Mouse (Mus musculus): ENCODE results near the gene Scube2. TPM values are rescaled to one million over a fixed set of nuclear protein-coding genes. Genes with fewer than 3 reads are reported as not detected.

Gene Scube2
- total and polyA plus RNA-seq, 3 experiments = not detected

DNA sequence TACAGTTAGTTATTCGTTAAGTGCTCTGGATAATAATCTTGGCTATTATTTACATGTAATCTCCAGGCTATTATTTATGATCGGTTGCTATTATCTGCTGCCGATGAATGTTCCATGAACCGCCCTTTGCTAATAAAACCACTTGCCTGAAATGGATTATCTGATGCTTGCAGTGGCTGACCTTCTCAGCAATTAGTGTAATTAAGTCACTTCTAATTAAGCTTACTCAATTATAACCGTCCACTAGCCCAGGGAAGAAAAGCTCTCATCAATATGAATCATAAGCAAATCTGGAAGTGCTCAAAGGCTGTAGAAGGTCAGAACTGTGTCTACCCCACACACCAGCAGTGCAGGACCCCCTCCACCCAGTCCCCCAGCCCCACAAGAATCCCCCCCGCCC lies 27.8 kb downstream of the Scube2 start:
- DNase-seq (ENCODE audit: extremely low read depth) = no peak
- H3K27me3 ChIP-seq (replicated peaks) = no peaks in the 10 kb centered on the region
- no peak overlapping the region for H3K27ac ChIP-seq (ENCODE audit: insufficient read depth, low read depth)
- H3K4me3 ChIP-seq (replicated peaks in 1 of 3; ENCODE audit: low read depth in 2 of 3, low read length in 2 of 3, poor library complexity in 1 of 3) = no peak overlapping the region
- H3K4me1 ChIP-seq (ENCODE audit: control insufficient read depth in 1 of 2, insufficient read depth in 2 of 2) = no peaks in the 10 kb centered on the region
- H3K9me3 ChIP-seq (replicated peaks; ENCODE audit: low read length) = no peaks in the 10 kb centered on the region
- H3K79me2 ChIP-seq (replicated peaks; ENCODE audit: control insufficient read depth, extremely low read depth, insufficient read depth, poor library complexity, severe bottlenecking) = no peaks in the 10 kb centered on the region
- dilution Hi-C loops (cut with MboI; ENCODE audit: extremely low pct_ligation_motif_present, extremely low pct_unique_long_range_greater_than_20kb, low sequenced_read_pairs) = no loop called here
- H3K4me2 ChIP-seq (ENCODE audit: insufficient read depth, low read depth, poor library complexity, severe bottlenecking) = no peak overlapping the region
- TF ChIP-seq MAFK (IDR thresholded peaks at IDR 0.05; ENCODE audit: insufficient replicate concordance, low read length) (no peak), ELF1 (IDR thresholded peaks at IDR 0.05; ENCODE audit: low read depth, low read length) (no peak), HCFC1 (IDR thresholded peaks at IDR 0.05; ENCODE audit: low read depth, low read length) (no peak), SIN3A (IDR thresholded peaks at IDR 0.05; ENCODE audit: low read length) (no peak), MAX (IDR thresholded peaks at IDR 0.05; ENCODE audit: low read length) (no peak), JUND (conservative IDR thresholded peaks at IDR 0.05; ENCODE audit: low read depth, low read length) (no peak), IRF4 (IDR thresholded peaks at IDR 0.05; ENCODE audit: low read depth, low read length) (no peak), TCF12 (IDR thresholded peaks at IDR 0.05; ENCODE audit: low read depth, low read length) (no peak), JUN (IDR thresholded peaks at IDR 0.05; ENCODE audit: insufficient read depth, low read depth, low read length) (no peak)
- no peak overlapping the region for H3K9ac ChIP-seq (ENCODE audit: insufficient read depth, low read depth)
- no peaks in the 10 kb centered on the region for H3K36me3 ChIP-seq (replicated peaks in 1 of 2; ENCODE audit: control insufficient read depth in 1 of 2, insufficient read depth in 1 of 2, low read length in 1 of 2)
- in situ Hi-C loops (cut with MboI; ENCODE audit: low pct_ligation_motif_present, low pct_unique_long_range_greater_than_20kb, low sequenced_read_pairs) = no loop called here

GRCm38 (mm10) chr7:109834894-109835293 lies 30.6 kb downstream of the Scube2 start:
- DNase-seq (ENCODE audit: extremely low read depth) = no peak
- Histone ChIP-seq H3K4me3 (replicated peaks in 1 of 3; ENCODE audit: low read depth in 2 of 3, low read length in 2 of 3, poor library complexity in 1 of 3) (no peak overlapping the region), H3K36me3 (replicated peaks in 1 of 2; ENCODE audit: control insufficient read depth in 1 of 2, insufficient read depth in 1 of 2, low read length in 1 of 2) (no peaks in the 10 kb centered on the region), H3K9ac (ENCODE audit: insufficient read depth, low read depth) (no peak overlapping the region), H3K27ac (ENCODE audit: insufficient read depth, low read depth) (no peak overlapping the region), H3K4me1 (ENCODE audit: control insufficient read depth in 1 of 2, insufficient read depth in 2 of 2) (peaks cover 2 to 6% of the 10 kb centered on the region in 2 experiments; a peak in 2 of 4 replicates), H3K27me3 (replicated peaks) (no peaks in the 10 kb centered on the region), H3K79me2 (replicated peaks; ENCODE audit: control insufficient read depth, extremely low read depth, insufficient read depth, poor library complexity, severe bottlenecking) (no peaks in the 10 kb centered on the region), H3K4me2 (ENCODE audit: insufficient read depth, low read depth, poor library complexity, severe bottlenecking) (no peak overlapping the region), H3K9me3 (replicated peaks; ENCODE audit: low read length) (no peaks in the 10 kb centered on the region)
- TF ChIP-seq SMC3 (IDR thresholded peaks at IDR 0.05; ENCODE audit: low read depth, low read length) = no peak
- no peak for TF ChIP-seq SIN3A (IDR thresholded peaks at IDR 0.05; ENCODE audit: low read length)
- TF ChIP-seq CHD2 (IDR thresholded peaks at IDR 0.05; ENCODE audit: low read length) = no peak
- no peak for TF ChIP-seq CHD1 (IDR thresholded peaks at IDR 0.05; ENCODE audit: low read depth, low read length)
- TF ChIP-seq POLR2A (IDR thresholded peaks at IDR 0.05; ENCODE audit: low read depth, low read length) = no peak
- no peak for TF ChIP-seq JUN (IDR thresholded peaks at IDR 0.05; ENCODE audit: insufficient read depth, low read depth, low read length)
- no peak for TF ChIP-seq ZC3H11A (IDR thresholded peaks at IDR 0.05; ENCODE audit: low read depth, low read length)
- TF ChIP-seq NRF1 (IDR thresholded peaks at IDR 0.05; ENCODE audit: low read depth, low read length) = no peak
- in situ Hi-C loops (cut with MboI; ENCODE audit: low pct_ligation_motif_present, low pct_unique_long_range_greater_than_20kb, low sequenced_read_pairs) = no loop called here
- dilution Hi-C loops (cut with MboI; ENCODE audit: extremely low pct_ligation_motif_present, extremely low pct_unique_long_range_greater_than_20kb, low sequenced_read_pairs) = no loop called here

GRCm38 (mm10) chr7:109831376-109831775 lies 34.1 kb downstream of the Scube2 start:
- H3K36me3 ChIP-seq (replicated peaks in 1 of 2; ENCODE audit: control insufficient read depth in 1 of 2, insufficient read depth in 1 of 2, low read length in 1 of 2) = no peaks in the 10 kb centered on the region
- no peak overlapping the region for H3K9ac ChIP-seq (ENCODE audit: insufficient read depth, low read depth)
- H3K4me2 ChIP-seq (ENCODE audit: insufficient read depth, low read depth, poor library complexity, severe bottlenecking) = no peak overlapping the region
- in situ Hi-C loops (cut with MboI; ENCODE audit: low pct_ligation_motif_present, low pct_unique_long_range_greater_than_20kb, low sequenced_read_pairs) (no loop called here), dilution Hi-C loops (cut with MboI; ENCODE audit: extremely low pct_ligation_motif_present, extremely low pct_unique_long_range_greater_than_20kb, low sequenced_read_pairs) (no loop called here)
- DNase-seq (ENCODE audit: extremely low read depth) = no peak
- no peak overlapping the region for H3K4me3 ChIP-seq (replicated peaks in 1 of 3; ENCODE audit: low read depth in 2 of 3, low read length in 2 of 3, poor library complexity in 1 of 3)
- no peak overlapping the region for H3K27ac ChIP-seq (ENCODE audit: insufficient read depth, low read depth)
- TF ChIP-seq EP300 (IDR thresholded peaks at IDR 0.05; ENCODE audit: low read length) (no peak), ELF1 (IDR thresholded peaks at IDR 0.05; ENCODE audit: low read depth, low read length) (no peak), SMC3 (IDR thresholded peaks at IDR 0.05; ENCODE audit: low read depth, low read length) (no peak), MEF2A (IDR thresholded peaks at IDR 0.05; ENCODE audit: borderline replicate concordance, low read depth, low read length) (no peak), JUND (conservative IDR thresholded peaks at IDR 0.05; ENCODE audit: low read depth, low read length) (no peak), SIN3A (IDR thresholded peaks at IDR 0.05; ENCODE audit: low read length) (no peak), JUN (IDR thresholded peaks at IDR 0.05; ENCODE audit: insufficient read depth, low read depth, low read length) (no peak), USF1 (IDR thresholded peaks at IDR 0.05; ENCODE audit: low read depth, low read length) (no peak), MAX (IDR thresholded peaks at IDR 0.05; ENCODE audit: low read length) (no peak), BHLHE40 (IDR thresholded peaks at IDR 0.05; ENCODE audit: low read depth, low read length) (no peak), ZNF384 (IDR thresholded peaks at IDR 0.05; ENCODE audit: low read depth, low read length) (no peak)
- H3K79me2 ChIP-seq (replicated peaks; ENCODE audit: control insufficient read depth, extremely low read depth, insufficient read depth, poor library complexity, severe bottlenecking) = no peaks in the 10 kb centered on the region
- H3K27me3 ChIP-seq (replicated peaks) = no peaks in the 10 kb centered on the region
- peaks cover 2 to 6% of the 10 kb centered on the region in 2 experiments; a peak in 2 of 4 replicates for H3K4me1 ChIP-seq (ENCODE audit: control insufficient read depth in 1 of 2, insufficient read depth in 2 of 2)
- no peaks in the 10 kb centered on the region for H3K9me3 ChIP-seq (replicated peaks; ENCODE audit: low read length)
